Mouse (Mus musculus) T-helper 1 cell (primary cell): ENCODE measurements around the gene Wnt11.

Experiments
- in situ Hi-C: fragments of 300-600 bp; cut with MboI, MseI; formaldehyde crosslinking; loops from one replicate; pipeline ENCODE4 v1.15.1; 2025; ENCODE audit warnings: high pct_unique_total_duplicates

Gene Wnt11

DNA sequence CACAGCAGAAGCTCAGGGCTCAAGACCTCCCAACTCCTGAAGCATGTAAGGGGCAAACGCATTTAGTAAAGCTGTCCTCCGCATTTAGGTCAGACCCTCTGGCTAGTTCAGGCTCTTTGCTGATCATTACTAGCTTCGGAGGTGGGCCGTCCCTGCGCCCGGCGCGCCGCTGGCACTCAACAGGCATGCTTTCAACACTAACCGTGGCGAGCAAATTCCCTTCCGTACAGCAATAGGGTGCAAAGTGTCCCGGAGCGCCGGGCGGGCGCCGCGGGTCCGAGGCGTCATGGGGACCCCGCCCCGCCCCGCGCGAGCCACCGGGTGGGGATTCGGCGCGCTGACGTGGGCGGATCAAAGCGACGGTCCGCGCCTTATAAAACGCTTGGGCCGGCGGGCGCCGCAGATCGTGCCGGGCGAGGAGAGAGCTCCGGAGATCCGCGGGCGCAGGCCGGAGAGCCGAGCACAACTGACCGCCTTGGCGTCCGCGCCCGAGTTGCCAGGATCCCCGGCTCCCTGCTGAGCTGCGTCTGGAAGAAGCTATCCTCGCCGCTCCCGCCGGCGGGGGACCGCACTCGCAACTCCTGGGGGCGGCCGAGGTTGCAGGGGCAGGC lies at the start of gene Wnt11:
TSS of gene Wnt11 (plus strand) at position 402 of the 611 bp plus-strand sequence.
- in situ Hi-C loops: loop anchor here (5.0 kb wide), 1 partner anchor 93 kb away; no protein-coding TSS in a partner anchor

GRCm38 (mm10) chr7:98786792-98787612 lies 47.9 kb upstream of the Wnt11 start:
- in situ Hi-C loops: loop anchor here (5.0 kb wide), 1 partner anchor 40 kb away; no protein-coding TSS in a partner anchor

- in situ Hi-C loops: loop anchor here (5.0 kb wide), 1 partner anchor 41 kb away; no protein-coding TSS in a partner anchor
Measured at GRCm38 (mm10) chr7:98788721-98789120, 46.2 kb upstream of the Wnt11 start.

- in situ Hi-C loops: loop anchor here (5.0 kb wide), 1 partner anchor 42 kb away; no protein-coding TSS in a partner anchor
Measured at GRCm38 (mm10) chr7:98789121-98789520, 45.8 kb upstream of the Wnt11 start.

DNA sequence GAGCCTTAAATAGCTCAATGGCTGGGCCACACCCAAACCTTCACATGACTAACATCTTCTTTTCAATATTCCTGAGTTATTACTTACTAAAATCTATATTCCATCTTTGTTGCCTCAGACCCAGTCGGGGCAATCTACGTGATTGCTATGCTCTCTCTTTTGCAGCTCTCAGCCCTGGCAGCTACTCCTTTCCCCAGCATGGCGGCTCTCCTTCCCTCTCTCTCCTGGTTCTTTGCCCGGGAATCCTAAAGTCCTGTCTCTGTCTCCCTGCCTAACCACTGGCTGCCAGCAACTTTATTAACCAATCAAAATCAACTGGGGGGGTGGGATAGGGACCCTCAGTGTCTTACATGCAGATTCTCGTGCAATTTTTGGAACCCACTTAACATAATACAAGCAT lies 43.0 kb upstream of the Wnt11 start:
- in situ Hi-C loops: no loop called here

GRCm38 (mm10) chr7:98793811-98794210 lies 41.1 kb upstream of the Wnt11 start:
- in situ Hi-C loops: no loop called here

GRCm38 (mm10) chr7:98794444-98794843 lies 40.5 kb upstream of the Wnt11 start:
- in situ Hi-C loops: no loop called here

DNA sequence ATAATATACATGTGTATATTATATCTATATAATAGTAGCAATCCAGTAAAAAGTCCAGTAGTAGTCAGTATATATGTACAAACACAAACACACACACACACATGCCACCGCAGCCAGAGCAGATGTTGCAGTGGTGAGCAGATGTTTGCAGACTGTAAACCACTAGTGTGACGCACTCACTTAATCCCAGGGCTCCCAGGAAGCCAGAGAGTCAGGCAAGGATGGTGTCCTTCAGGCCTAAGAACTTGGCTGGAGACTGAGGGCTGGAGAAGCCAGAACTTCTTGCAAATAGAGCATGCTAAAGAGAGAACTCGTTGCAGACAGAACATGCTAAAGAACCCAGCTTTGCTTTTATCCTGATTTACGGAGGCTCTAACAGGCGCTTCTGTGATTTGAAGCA lies 39.3 kb upstream of the Wnt11 start:
- in situ Hi-C loops: no loop called here

DNA sequence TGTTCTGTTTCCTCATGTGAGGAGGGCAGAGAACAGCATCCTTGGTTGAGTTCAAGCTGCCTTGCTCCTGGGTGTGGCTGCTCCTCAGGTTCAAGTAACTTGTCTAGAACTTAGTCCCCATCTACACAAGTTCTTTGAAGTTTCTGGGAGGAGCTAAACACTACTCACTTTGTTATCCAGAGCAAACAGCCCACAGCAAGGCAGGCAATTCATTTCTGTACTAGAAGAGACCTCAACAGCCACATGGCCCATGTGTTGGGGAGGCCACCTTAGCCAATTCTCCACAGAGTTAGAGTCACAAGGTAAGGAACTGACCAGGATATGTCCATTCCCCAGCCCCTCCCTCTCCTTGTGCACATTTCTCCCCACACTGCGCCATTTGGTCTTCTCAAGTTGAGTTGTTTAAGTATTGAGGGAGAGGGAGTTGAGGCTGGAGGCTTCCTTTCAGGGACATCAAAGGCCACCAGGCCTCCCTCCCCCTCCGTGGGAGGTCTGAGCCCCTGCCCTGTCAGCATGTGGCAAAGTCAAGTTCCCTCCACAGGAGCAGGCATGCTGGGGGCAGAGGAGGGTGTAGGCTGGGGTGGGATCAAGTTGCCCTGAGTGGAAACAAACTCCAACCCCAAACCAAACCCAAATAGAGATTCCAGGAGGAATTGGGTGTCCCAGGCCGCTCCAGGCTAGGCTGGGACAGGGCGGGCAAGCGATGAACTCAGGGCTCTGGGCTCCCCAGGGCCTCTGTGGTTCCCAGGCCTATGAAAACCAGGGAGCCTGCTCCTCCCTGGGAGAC lies 37.4 kb upstream of the Wnt11 start:
- in situ Hi-C loops: no loop called here

- in situ Hi-C loops: no loop called here
Measured at GRCm38 (mm10) chr7:98798134-98798417, 36.8 kb upstream of the Wnt11 start.

GRCm38 (mm10) chr7:98800435-98800834 lies 34.5 kb upstream of the Wnt11 start:
- in situ Hi-C loops: no loop called here

GRCm38 (mm10) chr7:98801086-98801485 lies 33.8 kb upstream of the Wnt11 start:
- in situ Hi-C loops: no loop called here

DNA sequence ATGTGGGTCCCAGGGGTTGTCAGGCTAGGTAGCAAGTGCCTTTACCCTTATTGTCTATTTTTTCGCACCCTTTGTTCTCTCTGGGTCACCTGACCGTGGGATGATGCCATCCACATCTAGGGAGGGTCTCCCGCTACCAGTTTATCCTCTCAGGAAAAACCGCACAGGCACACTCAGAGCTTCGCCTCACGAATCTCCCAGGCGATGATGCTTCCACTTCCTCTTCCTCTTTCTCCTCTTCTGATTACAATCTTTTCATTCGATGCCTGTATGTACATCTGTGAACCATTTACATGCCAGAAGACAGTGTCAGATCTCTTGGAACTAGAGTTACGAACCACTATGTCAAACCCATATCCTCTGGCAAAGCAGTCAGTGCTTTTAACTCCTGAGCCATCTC lies 31.7 kb upstream of the Wnt11 start:
- in situ Hi-C loops: no loop called here

- in situ Hi-C loops: no loop called here
Measured at GRCm38 (mm10) chr7:98804841-98805772, 29.8 kb upstream of the Wnt11 start.

DNA sequence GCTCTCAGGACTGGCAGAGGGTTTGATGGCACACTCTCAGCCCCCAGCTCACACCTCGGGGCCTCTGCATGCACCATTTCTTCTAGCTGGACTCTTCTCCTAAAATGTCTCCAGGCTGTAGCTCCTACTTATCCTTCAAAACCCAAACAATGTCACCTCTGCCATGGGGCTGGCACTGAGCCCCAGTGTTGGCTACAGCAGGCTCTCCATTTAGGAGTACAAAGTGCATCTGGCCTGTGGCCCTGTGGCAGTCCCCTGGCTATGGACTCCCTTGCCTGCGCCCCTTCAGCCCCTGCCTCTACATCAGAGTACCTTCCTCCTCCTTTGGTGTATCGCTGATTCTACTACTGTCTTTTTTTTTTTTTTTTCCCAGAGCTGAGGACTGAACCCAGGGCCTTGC lies 28.0 kb upstream of the Wnt11 start:
- in situ Hi-C loops: no loop called here

GRCm38 (mm10) chr7:98809372-98809771 lies 25.5 kb upstream of the Wnt11 start:
- in situ Hi-C loops: no loop called here

- in situ Hi-C loops: no loop called here
Measured at GRCm38 (mm10) chr7:98810619-98811018, 24.3 kb upstream of the Wnt11 start.

DNA sequence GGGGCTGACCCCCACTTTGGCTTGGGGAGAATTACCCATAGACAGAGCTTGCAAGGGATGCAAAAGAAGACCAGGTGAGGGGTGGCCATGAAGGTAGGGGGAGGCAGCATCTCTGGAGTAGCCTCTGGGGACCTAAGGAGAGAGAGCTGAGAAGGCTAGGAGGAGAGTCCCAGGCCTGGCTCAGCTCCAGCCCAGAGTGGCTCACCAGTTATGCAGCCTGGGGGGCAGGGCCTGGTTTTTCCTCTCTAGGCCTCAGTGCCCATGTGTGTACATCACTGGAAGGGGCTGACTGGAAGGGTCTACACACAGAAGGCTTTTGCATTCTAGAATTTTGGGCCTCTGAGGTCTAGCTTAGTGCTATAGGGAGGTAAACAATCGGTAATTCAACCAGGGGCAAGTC lies 14.4 kb upstream of the Wnt11 start:
- in situ Hi-C loops: no loop called here

GRCm38 (mm10) chr7:98822881-98823280 lies 12.0 kb upstream of the Wnt11 start:
- in situ Hi-C loops: no loop called here

DNA sequence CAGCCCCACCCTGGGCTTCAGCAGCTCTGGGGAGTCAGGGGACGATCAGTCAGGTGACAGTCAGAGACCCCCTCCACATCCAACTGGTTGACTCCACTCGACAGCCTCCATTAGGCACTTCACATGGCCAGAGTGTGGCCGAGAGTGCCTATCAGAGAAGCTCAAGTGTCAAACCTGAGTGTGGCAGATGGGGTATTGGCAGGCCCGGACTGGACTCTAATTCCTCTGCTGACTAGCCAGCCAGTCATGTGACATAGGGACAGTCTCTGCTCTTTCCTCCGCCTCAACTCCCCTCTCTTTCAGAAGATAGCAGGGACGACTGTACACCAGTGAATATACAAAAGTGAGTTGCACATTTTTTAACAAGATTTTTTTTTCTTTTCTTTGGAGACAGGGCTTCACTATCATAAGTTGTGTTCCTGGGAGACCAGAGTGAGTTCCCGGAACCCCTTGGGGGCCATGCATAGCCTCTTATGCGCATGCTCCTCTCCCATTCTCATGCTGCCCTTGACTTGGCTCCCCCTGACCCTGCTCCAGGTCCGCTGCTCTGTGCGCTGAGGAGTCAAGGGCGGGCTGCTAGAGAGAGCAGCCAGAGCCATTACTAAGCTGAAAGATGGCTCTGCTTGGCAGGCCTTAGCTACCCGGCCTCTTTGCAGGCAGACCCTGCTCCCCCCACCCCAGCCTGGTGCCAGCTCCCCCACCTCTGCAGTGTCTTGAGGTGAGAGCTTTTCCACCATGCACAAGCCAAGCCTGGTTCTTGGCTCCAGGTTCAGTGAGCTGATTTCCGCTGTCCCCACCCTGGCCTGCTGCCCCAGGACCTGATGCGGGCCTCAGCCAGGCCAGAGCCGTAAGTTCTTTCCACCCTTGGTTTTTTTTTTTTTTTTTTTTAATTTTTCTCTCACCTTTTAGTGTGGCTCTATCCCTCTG lies 10.8 kb upstream of the Wnt11 start:
- in situ Hi-C loops: no loop called here
